Mouse (Mus musculus) heart, embryonic 11.5 days (tissue): ENCODE data around the gene Tppp3. TPM values are rescaled to one million over a fixed set of nuclear protein-coding genes. Genes with fewer than 3 reads are reported as not detected.

Experiments used
- ATAC-seq: fragments of 200-750 bp; cut with Nextera tagmentation; replicated peaks from 2 replicates; pipeline ENCODE4 v1.8.0; 2017; ENCODE audit warnings: moderate library complexity; ENCODE audit not compliant: insufficient number of reproducible peaks, low FRiP score, low TSS enrichment
- H3K27ac ChIP-seq: fragments of 300-500 bp; sonication (generic); 2 replicates; pipeline ENCODE4 v1.5.1; 2014; ENCODE audit warnings: mild to moderate bottlenecking, low read depth, low read length
- H3K27me3 ChIP-seq: fragments of 300-500 bp; sonication (generic); 2 replicates; pipeline ENCODE4 v1.6.1; 2014; ENCODE audit warnings: mild to moderate bottlenecking, low read length, mixed read lengths; ENCODE audit not compliant: control insufficient read depth, insufficient read depth
- H3K36me3 ChIP-seq: fragments of 300-500 bp; sonication (generic); 2 replicates; pipeline ENCODE4 v1.6.1; 2014; ENCODE audit warnings: mild to moderate bottlenecking, low read length, moderate library complexity, mixed read lengths; ENCODE audit not compliant: control insufficient read depth, insufficient read depth
- H3K4me1 ChIP-seq: fragments of 300-500 bp; sonication (generic); 2 replicates; pipeline ENCODE4 v1.6.1; 2014; ENCODE audit warnings: low read length; ENCODE audit not compliant: control insufficient read depth, insufficient read depth
- H3K4me2 ChIP-seq: fragments of 300-500 bp; sonication (generic); 2 replicates; pipeline ENCODE4 v1.6.1; 2014; ENCODE audit warnings: mild to moderate bottlenecking, moderate library complexity
- H3K4me3 ChIP-seq: fragments of 300-500 bp; sonication (generic); 2 replicates; pipeline ENCODE4 v1.5.1; 2014; ENCODE audit warnings: low read depth, low read length
- H3K9ac ChIP-seq: fragments of 300-500 bp; sonication (generic); 2 replicates; pipeline ENCODE4 v1.6.1; 2014; ENCODE audit warnings: mild to moderate bottlenecking, low read depth, low read length, moderate library complexity
- H3K9me3 ChIP-seq: fragments of 300-500 bp; sonication (generic); replicated peaks from 2 replicates; pipeline ENCODE4 v1.6.1; 2016; ENCODE audit warnings: low read length; ENCODE audit not compliant: control insufficient read depth
- WGBS: fragments of 180-500 bp; shearing (Covaris S2); extraction: QIAGEN DNeasy Blood & Tissue Kit; methylation state at CpG from one replicate; pipeline ENCODE4 v1.1.7; 2014; ENCODE audit not compliant: insufficient replicate concordance; 5-methylcytosine and 5-hydroxymethylcytosine counted together
- polyA plus RNA-seq: library from polyadenylated mRNA; unstranded; fragments of >200 nt; fragmentation: Nextera tagmentation; extraction: Ambion mirVana; gene quantifications from 2 replicates; pipeline ENCODE4 v1.2.1, GENCODE M21; 2014

Tppp3 gene
- polyA plus RNA-seq, 1 experiment from 2014 or later = 21.1 TPM

- Histone ChIP-seq H3K27me3 (no peaks in the 10 kb centered on the region), H3K4me2 (no peak overlapping the region), H3K9me3 (no peaks in the 10 kb centered on the region), H3K36me3 (no peaks in the 10 kb centered on the region; the same call in 1 of the 2 replicates), H3K27ac (peak overlapping the region; percentile 57), H3K9ac (no peak overlapping the region), H3K4me3 (no peak overlapping the region), H3K4me1 (peaks cover 19% of the 10 kb centered on the region)
- WGBS = 13% methylated on average over 2 of the region's 2 CpGs
- ATAC-seq = no peak
Measured at GRCm38 (mm10) chr8:105481013-105481412, 9.7 kb upstream of the Tppp3 start.

- Histone ChIP-seq H3K27ac (peak overlapping the region; percentile 50), H3K9me3 (no peaks in the 10 kb centered on the region), H3K27me3 (peaks cover 11% of the 10 kb centered on the region), H3K36me3 (0 out of 2 replicates have a peak, but pooled peaks cover 2% of the 10 kb centered on the region), H3K4me2 (no peak overlapping the region), H3K4me3 (no peak overlapping the region), H3K9ac (no peak overlapping the region), H3K4me1 (peaks cover 38% of the 10 kb centered on the region)
- 45% methylated on average over 3 of the region's 3 CpGs for WGBS
- no peak for ATAC-seq
Measured at GRCm38 (mm10) chr8:105477792-105478191, 6.5 kb upstream of the Tppp3 start.

DNA sequence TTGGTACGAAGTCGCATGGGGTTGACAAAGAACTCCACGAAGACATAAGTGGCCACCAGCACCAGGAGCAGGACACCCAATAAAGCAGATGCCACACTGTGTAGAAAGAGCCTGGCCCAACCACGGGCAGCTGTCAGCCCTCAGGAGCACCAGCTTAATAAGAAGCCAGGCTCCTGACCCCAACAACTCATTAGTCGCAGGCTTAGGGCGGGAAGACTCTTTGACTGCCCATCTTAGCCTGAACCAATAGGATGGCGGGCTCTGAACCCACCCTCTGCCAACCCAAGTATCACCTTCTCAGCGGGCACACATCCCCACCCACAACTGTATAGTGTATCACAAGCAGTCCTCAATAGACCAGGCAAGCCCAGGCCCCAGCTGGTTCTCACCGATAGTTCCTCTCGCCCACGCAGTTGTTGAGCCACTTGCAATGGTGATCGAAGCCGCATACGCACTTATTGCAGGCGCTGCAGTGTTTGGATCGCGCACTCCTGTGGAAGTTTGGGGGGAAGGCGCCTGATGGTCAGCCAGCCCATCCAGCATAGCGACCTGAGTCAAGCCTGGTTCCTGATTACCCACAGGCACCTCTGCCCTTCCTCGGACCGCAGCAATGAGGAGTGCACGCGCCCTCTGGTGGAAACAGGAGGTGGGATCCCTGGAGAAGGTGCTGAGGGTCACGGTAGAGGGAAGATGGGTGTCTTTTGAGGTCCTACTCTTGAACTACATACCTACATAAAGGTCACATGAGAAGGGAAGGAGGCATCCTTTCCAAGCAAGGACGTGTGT lies 5.5 kb upstream of the Tppp3 start:
- Histone ChIP-seq H3K4me2 (no peak overlapping the region), H3K27me3 (peaks cover 18% of the 10 kb centered on the region), H3K36me3 (0 out of 2 replicates have a peak, but pooled peaks cover 2% of the 10 kb centered on the region), H3K9me3 (no peaks in the 10 kb centered on the region), H3K4me1 (peaks cover 41% of the 10 kb centered on the region), H3K4me3 (no peak overlapping the region), H3K27ac (no peak overlapping the region), H3K9ac (no peak overlapping the region)
- WGBS = 41% methylated on average over 25 of the region's 25 CpGs
- no peak for ATAC-seq

GRCm38 (mm10) chr8:105476161-105476560 lies 4.8 kb upstream of the Tppp3 start:
- ATAC-seq = no peak
- 82% methylated on average over 7 of the region's 7 CpGs for WGBS
- peaks cover 42% of the 10 kb centered on the region for H3K4me1 ChIP-seq

DNA sequence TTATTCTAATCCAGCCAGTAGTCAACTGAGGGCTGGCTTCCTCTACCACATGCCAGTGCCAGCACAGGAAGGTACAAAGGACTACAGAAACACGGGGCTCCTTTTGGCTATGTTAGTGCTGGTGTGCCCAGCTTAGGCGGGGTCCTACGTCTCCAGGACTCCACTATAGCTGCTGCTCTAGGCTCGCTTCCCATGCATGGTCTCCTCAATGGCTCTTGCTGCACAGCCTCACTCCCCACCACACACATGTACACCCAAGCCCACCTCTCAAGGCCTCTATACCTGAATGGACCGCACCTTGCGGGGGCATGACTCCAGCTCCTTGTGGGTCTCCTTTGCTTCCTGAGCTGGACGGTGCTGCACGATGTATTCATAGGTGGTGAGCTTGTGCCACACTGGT lies 4.4 kb upstream of the Tppp3 start:
- H3K4me1 ChIP-seq = peaks cover 42% of the 10 kb centered on the region
- no peak for ATAC-seq

More at GRCm38 (mm10) chr8:105476161-105476560, 4.8 kb upstream of the Tppp3 start:
- Histone ChIP-seq H3K27ac (no peak overlapping the region), H3K4me2 (no peak overlapping the region), H3K36me3 (0 out of 2 replicates have a peak, but pooled peaks cover 2% of the 10 kb centered on the region), H3K9ac (no peak overlapping the region), H3K4me3 (no peak overlapping the region), H3K9me3 (no peaks in the 10 kb centered on the region), H3K27me3 (peaks cover 18% of the 10 kb centered on the region)

GRCm38 (mm10) chr8:105475254-105475653 lies 3.9 kb upstream of the Tppp3 start:
- 58% methylated on average over 4 of the region's 4 CpGs for WGBS
- peaks cover 18% of the 10 kb centered on the region for H3K27me3 ChIP-seq
- no peak overlapping the region for H3K4me2 ChIP-seq
- H3K9me3 ChIP-seq = no peaks in the 10 kb centered on the region
- H3K4me3 ChIP-seq = no peak overlapping the region
- H3K27ac ChIP-seq = no peak overlapping the region
- peaks cover 44% of the 10 kb centered on the region for H3K4me1 ChIP-seq
- H3K36me3 ChIP-seq = 0 out of 2 replicates have a peak, but pooled peaks cover 2% of the 10 kb centered on the region
- H3K9ac ChIP-seq = no peak overlapping the region
- no peak for ATAC-seq

More for the DNA sequence above, 4.4 kb upstream of the Tppp3 start:
- Histone ChIP-seq H3K9me3 (no peaks in the 10 kb centered on the region), H3K27ac (no peak overlapping the region), H3K27me3 (peaks cover 18% of the 10 kb centered on the region), H3K36me3 (0 out of 2 replicates have a peak, but pooled peaks cover 2% of the 10 kb centered on the region), H3K4me2 (no peak overlapping the region), H3K4me3 (no peak overlapping the region), H3K9ac (no peak overlapping the region)
- 95% methylated on average over 8 of the region's 8 CpGs for WGBS

- H3K9ac ChIP-seq = peak overlapping the region; percentile 28; the same call in 1 of the 2 replicates
- 0 out of 2 replicates have a peak, but pooled peaks cover 2% of the 10 kb centered on the region for H3K36me3 ChIP-seq
- H3K27ac ChIP-seq = no peak overlapping the region
- peaks cover 47% of the 10 kb centered on the region for H3K4me1 ChIP-seq
- H3K4me3 ChIP-seq = no peak overlapping the region
- ATAC-seq = no peak
- peak overlapping the region; percentile 29; the same call in 1 of the 2 replicates for H3K4me2 ChIP-seq
- 22% methylated on average over 5 of the region's 5 CpGs for WGBS
- no peaks in the 10 kb centered on the region for H3K9me3 ChIP-seq
- H3K27me3 ChIP-seq = peaks cover 18% of the 10 kb centered on the region
Measured at GRCm38 (mm10) chr8:105474680-105475079, 3.4 kb upstream of the Tppp3 start.

DNA sequence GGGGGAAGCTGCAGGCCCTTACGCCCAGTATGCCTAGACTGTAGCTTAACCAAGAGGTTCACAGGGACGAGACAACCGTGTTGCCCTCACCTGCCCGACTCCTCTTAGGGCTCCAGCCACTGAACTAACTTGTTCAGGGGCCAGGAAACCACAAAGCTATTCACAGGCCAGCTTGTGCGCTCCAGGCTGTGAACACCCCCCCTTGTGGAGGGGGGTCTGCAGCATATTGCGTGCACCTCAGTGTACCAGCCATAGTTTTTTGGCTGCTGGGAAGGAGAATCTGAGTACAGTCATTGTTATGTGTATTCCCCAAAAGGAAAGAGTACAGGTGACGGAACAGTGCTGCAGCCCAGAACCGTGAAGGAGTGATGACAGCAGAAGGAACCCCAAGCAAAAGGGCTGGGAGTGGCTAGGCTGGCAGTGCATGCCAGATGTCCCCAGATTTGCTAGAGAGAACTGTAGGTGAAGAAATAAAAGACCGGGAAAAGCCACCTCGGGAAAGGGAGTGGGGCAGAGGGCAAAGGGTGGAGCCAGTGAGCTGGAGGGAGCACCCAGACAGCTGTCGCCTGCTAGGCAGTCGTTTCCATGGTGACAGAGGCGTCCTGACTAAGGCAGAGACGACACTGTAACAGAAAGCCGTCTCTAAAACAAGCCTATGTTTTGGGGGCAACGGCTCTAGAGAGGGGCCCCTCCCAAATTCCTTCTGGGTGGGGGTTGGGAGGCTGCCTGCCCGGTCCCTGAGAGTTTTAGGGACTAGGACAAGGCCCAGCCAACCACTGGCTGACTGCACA lies 2.7 kb upstream of the Tppp3 start:
- H3K4me2 ChIP-seq = peak overlapping the region; percentile 29; the same call in 1 of the 2 replicates
- H3K4me1 ChIP-seq = peaks cover 52% of the 10 kb centered on the region
- H3K27me3 ChIP-seq = peaks cover 18% of the 10 kb centered on the region
- peak overlapping the region; percentile 28; the same call in 1 of the 2 replicates for H3K9ac ChIP-seq
- WGBS = 29% methylated on average over 17 of the region's 17 CpGs
- no peak overlapping the region for H3K4me3 ChIP-seq
- no peak for ATAC-seq
- 0 out of 2 replicates have a peak, but pooled peaks cover 2% of the 10 kb centered on the region for H3K36me3 ChIP-seq
- H3K27ac ChIP-seq = no peak overlapping the region
- no peaks in the 10 kb centered on the region for H3K9me3 ChIP-seq
